Mouse (Mus musculus) midbrain, embryonic 14.5 days (tissue): ENCODE data around the gene Pmm2. TPM values are rescaled to one million over a fixed set of nuclear protein-coding genes. Genes with fewer than 3 reads are reported as not detected.
A peak's percentile ranks its signal among the peaks of the same experiment; 100 is the strongest.

ENCODE experiments used
- ATAC-seq: fragments of 200-750 bp; cut with Nextera tagmentation; 2 replicates; pipeline ENCODE4 v1.8.0; 2017; ENCODE audit warnings: moderate number of reproducible peaks, moderate library complexity; ENCODE audit not compliant: low FRiP score, low TSS enrichment
- DNase-seq: peaks from one replicate; pipeline ENCODE4 v3.0.0-alpha.2; 2015
- H3K27ac ChIP-seq: fragments of 300-500 bp; sonication (generic); replicated peaks from 2 replicates; pipeline ENCODE4 v1.5.1; 2014; ENCODE audit warnings: mild to moderate bottlenecking, low read depth, low read length, moderate library complexity
- H3K27me3 ChIP-seq: fragments of 300-500 bp; sonication (generic); 2 replicates; pipeline ENCODE4 v1.6.1; 2014; ENCODE audit warnings: low read length, control low read depth, mixed read lengths; ENCODE audit not compliant: control insufficient read depth, insufficient read depth
- H3K36me3 ChIP-seq: fragments of 300-500 bp; sonication (generic); 2 replicates; pipeline ENCODE4 v1.6.1; 2014; ENCODE audit warnings: low read length, control low read depth; ENCODE audit not compliant: control insufficient read depth, insufficient read depth
- H3K4me1 ChIP-seq: fragments of 300-500 bp; sonication (generic); 2 replicates; pipeline ENCODE4 v1.6.1; 2014; ENCODE audit warnings: mild to moderate bottlenecking, antibody characterized with exemption, low read length, control low read depth; ENCODE audit not compliant: control insufficient read depth, insufficient read depth
- H3K4me2 ChIP-seq: fragments of 300-500 bp; sonication (generic); 2 replicates; pipeline ENCODE4 v1.6.1; 2014; ENCODE audit warnings: mild to moderate bottlenecking, low read length, moderate library complexity
- H3K4me3 ChIP-seq: fragments of 300-500 bp; sonication (generic); replicated peaks from 2 replicates; pipeline ENCODE4 v1.5.1; 2014; ENCODE audit warnings: low read depth, low read length
- H3K9ac ChIP-seq: fragments of 300-500 bp; sonication (generic); replicated peaks from 2 replicates; pipeline ENCODE4 v1.6.1; 2014; ENCODE audit warnings: mild to moderate bottlenecking, low read length, moderate library complexity
- H3K9me3 ChIP-seq: fragments of 300-500 bp; sonication (generic); 2 replicates; pipeline ENCODE4 v1.6.1; 2016; ENCODE audit warnings: low read length, control low read depth, mixed read lengths; ENCODE audit not compliant: control insufficient read depth
- WGBS: fragments of 180-500 bp; shearing (Covaris S2); extraction: QIAGEN DNeasy Blood & Tissue Kit; methylation state at CpG from one replicate; pipeline ENCODE4 v1.1.7; 2014; 5-methylcytosine and 5-hydroxymethylcytosine counted together
- polyA plus RNA-seq: library from polyadenylated mRNA; unstranded; fragments of >200 nt; fragmentation: Nextera tagmentation; extraction: Ambion mirVana; gene quantifications from 2 replicates; pipeline ENCODE4 v1.2.1, GENCODE M21; 2014

The Pmm2 gene
- polyA plus RNA-seq, 1 experiment from 2014 or later = 41.5 TPM

- H3K4me3 ChIP-seq = no peak overlapping the region
- H3K9me3 ChIP-seq = no peaks in the 10 kb centered on the region
- H3K4me2 ChIP-seq = no peak overlapping the region
- peaks cover 68% of the 10 kb centered on the region for H3K36me3 ChIP-seq
- H3K9ac ChIP-seq = no peak overlapping the region
- no peaks in the 10 kb centered on the region for H3K27me3 ChIP-seq
- H3K4me1 ChIP-seq = no peaks in the 10 kb centered on the region
- no peak for ATAC-seq
- peak; percentile 64 for DNase-seq
- H3K27ac ChIP-seq = no peak overlapping the region
- WGBS = 81% methylated on average over 2 of the region's 2 CpGs
Measured at GRCm38 (mm10) chr16:8643855-8644254, 6.4 kb downstream of the Pmm2 start.

GRCm38 (mm10) chr16:8645546-8645945 is 8.1 kb downstream of the Pmm2 start:
- H3K27ac ChIP-seq = no peak overlapping the region

GRCm38 (mm10) chr16:8650007-8650406 is 12.5 kb downstream of the Pmm2 start:
- Histone ChIP-seq H3K9me3 (no peaks in the 10 kb centered on the region), H3K27ac (no peak overlapping the region), H3K4me3 (no peak overlapping the region), H3K4me2 (no peak overlapping the region), H3K4me1 (no peaks in the 10 kb centered on the region), H3K27me3 (no peaks in the 10 kb centered on the region), H3K36me3 (peaks cover 84% of the 10 kb centered on the region), H3K9ac (no peak overlapping the region)
- DNase-seq = no peak
- 98% methylated on average over 3 of the region's 3 CpGs for WGBS
- ATAC-seq = no peak

More at GRCm38 (mm10) chr16:8645546-8645945, 8.1 kb downstream of the Pmm2 start:
- no peak for ATAC-seq
- Histone ChIP-seq H3K9ac (no peak overlapping the region), H3K4me1 (no peaks in the 10 kb centered on the region), H3K36me3 (peaks cover 82% of the 10 kb centered on the region), H3K4me2 (no peak overlapping the region), H3K4me3 (no peak overlapping the region), H3K27me3 (no peaks in the 10 kb centered on the region), H3K9me3 (no peaks in the 10 kb centered on the region)
- WGBS = 90% methylated on average over 6 of the region's 6 CpGs
- no peak for DNase-seq

GRCm38 (mm10) chr16:8655108-8655507 is 17.6 kb downstream of the Pmm2 start:
- H3K9me3 ChIP-seq = no peaks in the 10 kb centered on the region
- DNase-seq = no peak
- 91% methylated on average over 6 of the region's 6 CpGs for WGBS
- H3K27me3 ChIP-seq = no peaks in the 10 kb centered on the region
- H3K9ac ChIP-seq = no peak overlapping the region
- no peak overlapping the region for H3K4me3 ChIP-seq
- ATAC-seq = no peak
- peaks cover 82% of the 10 kb centered on the region for H3K36me3 ChIP-seq
- no peaks in the 10 kb centered on the region for H3K4me1 ChIP-seq
- no peak overlapping the region for H3K27ac ChIP-seq
- H3K4me2 ChIP-seq = no peak overlapping the region

GRCm38 (mm10) chr16:8655599-8655998 is 18.1 kb downstream of the Pmm2 start:
- Histone ChIP-seq H3K4me3 (no peak overlapping the region), H3K4me2 (no peak overlapping the region), H3K36me3 (peaks cover 85% of the 10 kb centered on the region), H3K9me3 (no peaks in the 10 kb centered on the region), H3K27ac (no peak overlapping the region), H3K4me1 (no peaks in the 10 kb centered on the region), H3K27me3 (no peaks in the 10 kb centered on the region), H3K9ac (no peak overlapping the region)
- ATAC-seq = no peak
- WGBS = 87% methylated on average over 9 of the region's 9 CpGs
- no peak for DNase-seq

GRCm38 (mm10) chr16:8656256-8656655 is 18.8 kb downstream of the Pmm2 start:
- no peak overlapping the region for H3K4me2 ChIP-seq
- no peak overlapping the region for H3K4me3 ChIP-seq
- no peak for DNase-seq
- no peaks in the 10 kb centered on the region for H3K27me3 ChIP-seq
- no peak for ATAC-seq
- peaks cover 84% of the 10 kb centered on the region for H3K36me3 ChIP-seq
- H3K9me3 ChIP-seq = no peaks in the 10 kb centered on the region
- H3K27ac ChIP-seq = no peak overlapping the region
- 83% methylated on average over 2 of the region's 2 CpGs for WGBS
- H3K4me1 ChIP-seq = no peaks in the 10 kb centered on the region
- H3K9ac ChIP-seq = no peak overlapping the region

- WGBS = 82% methylated on average over 4 of the region's 4 CpGs
- Histone ChIP-seq H3K9ac (no peak overlapping the region), H3K4me2 (no peak overlapping the region), H3K27ac (no peak overlapping the region), H3K9me3 (no peaks in the 10 kb centered on the region), H3K4me3 (no peak overlapping the region), H3K36me3 (peaks cover 87% of the 10 kb centered on the region), H3K27me3 (no peaks in the 10 kb centered on the region), H3K4me1 (no peaks in the 10 kb centered on the region)
- ATAC-seq = no peak
- no peak for DNase-seq
Measured at GRCm38 (mm10) chr16:8658349-8658748, 20.9 kb downstream of the Pmm2 start.

- Histone ChIP-seq H3K27ac (no peak overlapping the region), H3K4me3 (no peak overlapping the region), H3K4me1 (no peaks in the 10 kb centered on the region), H3K27me3 (no peaks in the 10 kb centered on the region), H3K9me3 (no peaks in the 10 kb centered on the region), H3K4me2 (no peak overlapping the region), H3K36me3 (peaks cover 89% of the 10 kb centered on the region), H3K9ac (no peak overlapping the region)
- ATAC-seq (no peak), DNase-seq (no peak)
- 96% methylated on average over 4 of the region's 4 CpGs for WGBS
Measured at GRCm38 (mm10) chr16:8658764-8659163, 21.3 kb downstream of the Pmm2 start.

GRCm38 (mm10) chr16:8663022-8663421 is 25.5 kb downstream of the Pmm2 start:
- H3K9ac ChIP-seq = no peak overlapping the region
- no peak for DNase-seq
- H3K4me1 ChIP-seq = peaks cover 6% of the 10 kb centered on the region
- H3K27ac ChIP-seq = no peak overlapping the region
- WGBS = 69% methylated on average over 2 of the region's 2 CpGs
- H3K4me3 ChIP-seq = no peak overlapping the region
- no peaks in the 10 kb centered on the region for H3K27me3 ChIP-seq
- ATAC-seq = no peak
- H3K36me3 ChIP-seq = peaks cover 63% of the 10 kb centered on the region
- H3K9me3 ChIP-seq = no peaks in the 10 kb centered on the region
- no peak overlapping the region for H3K4me2 ChIP-seq
